Mouse (Mus musculus) ovary, postnatal 14 days (tissue): ENCODE data around the gene Rap1gds1.

Source experiments
- DNase-seq: peaks from one replicate; pipeline ENCODE4 v3.0.0; 2022; ENCODE audit warnings: low spot score

Rap1gds1 gene

GRCm38 (mm10) chr3:138941604-138942003 is 133.4 kb downstream of the Rap1gds1 start:
- DNase-seq, result no peak

- no peak for DNase-seq
Observed at GRCm38 (mm10) chr3:138937241-138937640, 137.8 kb downstream of the Rap1gds1 start.

- DNase-seq, result no peak
Observed at GRCm38 (mm10) chr3:138936780-138937179, 138.2 kb downstream of the Rap1gds1 start.

- DNase-seq, result no peak
Observed at GRCm38 (mm10) chr3:138927437-138927836, 147.6 kb downstream of the Rap1gds1 start.

GRCm38 (mm10) chr3:138926161-138926560 is 148.8 kb downstream of the Rap1gds1 start:
- DNase-seq, result no peak

- no peak for DNase-seq
Observed at GRCm38 (mm10) chr3:138918241-138918640, 156.8 kb downstream of the Rap1gds1 start.

GRCm38 (mm10) chr3:138917016-138917415 is 158.0 kb downstream of the Rap1gds1 start:
- no peak for DNase-seq

- no peak for DNase-seq
Observed at GRCm38 (mm10) chr3:138916591-138916990, 158.4 kb downstream of the Rap1gds1 start.

- DNase-seq, result no peak
Observed at GRCm38 (mm10) chr3:138914626-138915288, 160.2 kb downstream of the Rap1gds1 start.

- DNase-seq, result no peak
Observed at GRCm38 (mm10) chr3:138912504-138912903, 162.5 kb downstream of the Rap1gds1 start.

- DNase-seq, result no peak
Observed at GRCm38 (mm10) chr3:138909313-138909712, 165.7 kb downstream of the Rap1gds1 start.

- DNase-seq, result peak; percentile 73
Observed at GRCm38 (mm10) chr3:138906112-138906880, 168.7 kb downstream of the Rap1gds1 start.

- DNase-seq, result peak; percentile 16
Observed at GRCm38 (mm10) chr3:138905678-138906077, 169.3 kb downstream of the Rap1gds1 start.

GRCm38 (mm10) chr3:138900571-138901141 is 174.3 kb downstream of the Rap1gds1 start:
- DNase-seq, result no peak

GRCm38 (mm10) chr3:138898055-138898454 is 176.9 kb downstream of the Rap1gds1 start:
- no peak for DNase-seq

GRCm38 (mm10) chr3:138897500-138897899 is 177.5 kb downstream of the Rap1gds1 start:
- no peak for DNase-seq

- DNase-seq, result no peak
Observed at GRCm38 (mm10) chr3:138893520-138893919, 181.5 kb downstream of the Rap1gds1 start.

- DNase-seq, result no peak
Observed at GRCm38 (mm10) chr3:138889769-138890295, 185.2 kb downstream of the Rap1gds1 start.

- no peak for DNase-seq
Observed at GRCm38 (mm10) chr3:138889214-138889613, 185.8 kb downstream of the Rap1gds1 start.

GRCm38 (mm10) chr3:138886121-138886520 is 188.9 kb downstream of the Rap1gds1 start:
- DNase-seq, result no peak

- no peak for DNase-seq
Observed at GRCm38 (mm10) chr3:138881725-138882347, 193.2 kb downstream of the Rap1gds1 start.

- DNase-seq, result no peak
Observed at GRCm38 (mm10) chr3:138880999-138881724, 193.8 kb downstream of the Rap1gds1 start.
